Mouse (Mus musculus): Measurements from ENCODE around the gene Pqlc2.

DNA sequence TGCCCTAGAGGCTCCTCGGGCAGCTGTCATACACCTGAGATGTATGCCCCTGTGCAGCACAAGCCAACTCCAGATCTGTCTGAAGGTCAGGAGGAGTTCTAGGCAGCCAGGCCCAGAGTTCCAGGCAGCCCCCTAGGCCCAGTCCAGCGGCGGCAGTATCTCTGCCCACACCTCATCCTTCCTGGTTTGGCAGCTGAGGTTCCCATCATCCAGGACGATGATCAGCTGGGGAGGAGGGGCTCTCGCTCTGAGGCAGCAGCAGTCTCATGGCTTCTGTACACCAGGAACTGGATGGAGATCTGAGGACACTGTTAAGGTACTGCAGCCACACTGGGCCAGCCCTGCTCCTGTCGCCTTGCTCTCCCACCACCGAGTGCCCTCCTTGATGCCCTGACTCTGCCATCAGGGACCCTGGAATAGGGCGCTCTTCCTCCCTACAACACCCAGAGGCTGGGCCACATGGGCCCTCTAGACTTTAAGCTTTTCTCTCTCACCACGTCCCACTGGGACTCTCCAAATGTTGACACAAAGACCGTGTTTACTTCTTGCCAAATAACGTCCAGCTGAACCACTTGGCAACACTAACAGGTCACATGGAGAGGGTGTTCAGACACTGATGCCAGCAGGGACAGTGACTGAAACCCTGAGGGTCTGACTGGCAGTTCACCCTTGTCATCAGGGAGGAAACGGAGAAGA is 11.7 kb downstream of the Pqlc2 start:
- TF ChIP-seq POLR2A (IDR thresholded peaks at IDR 0.05; ENCODE audit: extremely low read depth, insufficient read depth, low read length): no peak
- no peak for TF ChIP-seq CTCF (IDR thresholded peaks at IDR 0.05; ENCODE audit: low read depth, low read length)

Data from liver, adult 2 months (tissue).